Mouse (Mus musculus): ENCODE results near the gene Ifna5. TPM values are rescaled to one million over a fixed set of nuclear protein-coding genes. Genes with fewer than 3 reads are reported as not detected.
"Not testable (repeated sequence)": the region's sequence is repeated elsewhere in the genome, so short reads cannot be mapped to it uniquely, and the experiment has no call there.

Gene Ifna5
- polyA plus RNA-seq (2016; fragmentation: Nextera tagmentation; extraction: Ambion mirVana): not detected in 2 replicates

GRCm38 (mm10) chr4:88835225-88835624, at the start of gene Ifna5:
Gene Ifna5 (plus strand): TSS chr4:88835525.
- H3K4me1 ChIP-seq (replicated peaks); ATAC-seq (ENCODE audit: insufficient number of reproducible peaks, low FRiP score): not testable (repeated sequence)
- WGBS: 58% methylated on average over 1 of the region's 1 CpGs

GRCm38 (mm10) chr4:88788402-88788801, 46.9 kb upstream of the Ifna5 start, which contains the start of gene Gm13277:
Gene Gm13277 (plus strand): TSS chr4:88788632.
- not testable (repeated sequence) for H3K27ac ChIP-seq (ENCODE audit: poor library complexity, severe bottlenecking); H3K9ac ChIP-seq
- WGBS: 0% methylated on average over 4 of the region's 28 CpGs

More at GRCm38 (mm10) chr4:88835225-88835624, at the start of gene Ifna5:
- not testable (repeated sequence) for H3K4me3 ChIP-seq; H3K27me3 ChIP-seq (replicated peaks); H3K9ac ChIP-seq; H3K27ac ChIP-seq (ENCODE audit: poor library complexity, severe bottlenecking); H3K36me3 ChIP-seq; H3K9me3 ChIP-seq (replicated peaks); H3K4me2 ChIP-seq

GRCm38 (mm10) chr4:88791250-88791649, 44.1 kb upstream of the Ifna5 start, which contains the start of gene Gm13278:
Gene Gm13278 (plus strand): TSS chr4:88791550.
- no CpG with 5 or more reads among the region's 28 CpGs for WGBS
- ATAC-seq (ENCODE audit: insufficient number of reproducible peaks, low FRiP score); H3K27ac ChIP-seq (ENCODE audit: poor library complexity, severe bottlenecking): not testable (repeated sequence)

More at GRCm38 (mm10) chr4:88788402-88788801, 46.9 kb upstream of the Ifna5 start, which contains the start of gene Gm13277:
- not testable (repeated sequence) for H3K27me3 ChIP-seq (replicated peaks); H3K36me3 ChIP-seq; H3K4me3 ChIP-seq; H3K4me1 ChIP-seq (replicated peaks); H3K9me3 ChIP-seq (replicated peaks); ATAC-seq (ENCODE audit: insufficient number of reproducible peaks, low FRiP score); H3K4me2 ChIP-seq

DNA sequence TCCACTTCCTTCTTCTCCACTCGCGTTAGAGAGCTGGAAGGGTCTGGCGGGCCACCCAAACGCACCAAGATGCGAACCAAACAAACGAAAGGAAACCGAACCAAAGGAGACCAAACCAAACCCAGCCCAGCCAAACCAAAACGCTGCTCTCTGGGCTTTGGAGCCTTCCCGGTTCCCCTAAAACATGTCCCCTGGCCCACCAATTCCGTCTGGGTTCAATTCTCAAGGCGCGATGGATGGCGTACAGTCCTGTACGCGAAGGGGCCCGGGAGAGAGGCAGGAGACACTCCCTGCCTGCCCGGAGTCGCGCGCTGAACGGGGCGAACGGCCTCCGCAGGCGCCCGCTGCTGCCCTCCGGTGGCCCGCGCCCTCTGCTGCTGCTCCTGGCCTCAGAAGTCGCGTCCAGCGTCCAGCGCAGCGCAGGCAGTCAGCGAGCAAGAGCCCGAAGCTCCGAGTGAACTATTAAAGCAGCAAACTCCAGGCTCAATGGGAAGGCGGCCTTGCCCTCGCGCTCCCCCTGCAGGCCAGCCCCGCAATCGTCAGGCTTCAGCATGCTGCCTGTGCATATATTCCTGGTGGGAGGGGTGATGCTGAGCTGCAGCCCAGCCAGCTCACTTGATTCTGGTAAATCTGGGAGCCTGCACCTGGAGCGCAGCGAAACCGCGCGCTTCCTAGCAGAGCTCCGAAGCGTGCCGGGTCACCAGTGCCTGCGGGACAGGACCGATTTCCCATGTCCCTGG, 41.2 kb upstream of the Ifna5 start, which contains the start of gene Gm13275:
TSS of gene Gm13275 (plus strand) at position 552 of the 740 bp plus-strand sequence.
- H3K27me3 ChIP-seq (replicated peaks); H3K9me3 ChIP-seq (replicated peaks); H3K36me3 ChIP-seq; H3K27ac ChIP-seq (ENCODE audit: poor library complexity, severe bottlenecking); ATAC-seq (ENCODE audit: insufficient number of reproducible peaks, low FRiP score); H3K4me2 ChIP-seq; H3K4me1 ChIP-seq (replicated peaks); H3K4me3 ChIP-seq; H3K9ac ChIP-seq: not testable (repeated sequence)
- 0% methylated on average over 13 of the region's 52 CpGs for WGBS

More at GRCm38 (mm10) chr4:88791250-88791649, 44.1 kb upstream of the Ifna5 start, which contains the start of gene Gm13278:
- H3K4me1 ChIP-seq (replicated peaks); H3K9ac ChIP-seq; H3K27me3 ChIP-seq (replicated peaks); H3K4me2 ChIP-seq; H3K36me3 ChIP-seq; H3K9me3 ChIP-seq (replicated peaks); H3K4me3 ChIP-seq: not testable (repeated sequence)

DNA sequence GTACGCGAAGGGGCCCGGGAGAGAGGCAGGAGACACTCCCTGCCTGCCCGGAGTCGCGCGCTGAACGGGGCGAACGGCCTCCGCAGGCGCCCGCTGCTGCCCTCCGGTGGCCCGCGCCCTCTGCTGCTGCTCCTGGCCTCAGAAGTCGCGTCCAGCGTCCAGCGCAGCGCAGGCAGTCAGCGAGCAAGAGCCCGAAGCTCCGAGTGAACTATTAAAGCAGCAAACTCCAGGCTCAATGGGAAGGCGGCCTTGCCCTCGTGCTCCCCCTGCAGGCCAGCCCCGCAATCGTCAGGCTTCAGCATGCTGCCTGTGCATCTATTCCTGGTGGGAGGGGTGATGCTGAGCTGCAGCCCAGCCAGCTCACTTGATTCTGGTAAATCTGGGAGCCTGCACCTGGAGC, 38.2 kb upstream of the Ifna5 start, which contains the start of gene Gm13279:
TSS of gene Gm13279 (plus strand) at position 301 of the 400 bp plus-strand sequence.
- H3K27ac ChIP-seq (ENCODE audit: poor library complexity, severe bottlenecking); H3K9me3 ChIP-seq (replicated peaks); H3K4me2 ChIP-seq; H3K27me3 ChIP-seq (replicated peaks); ATAC-seq (ENCODE audit: insufficient number of reproducible peaks, low FRiP score); H3K4me1 ChIP-seq (replicated peaks); H3K9ac ChIP-seq; H3K4me3 ChIP-seq; H3K36me3 ChIP-seq: not testable (repeated sequence)
- no CpG with 5 or more reads among the region's 28 CpGs for WGBS

GRCm38 (mm10) chr4:88799365-88799764, 36.0 kb upstream of the Ifna5 start, which contains the start of gene Gm13285:
Gene Gm13285 (plus strand): TSS chr4:88799665.
- not testable (repeated sequence) for H3K36me3 ChIP-seq; H3K9me3 ChIP-seq (replicated peaks); H3K4me3 ChIP-seq; ATAC-seq (ENCODE audit: insufficient number of reproducible peaks, low FRiP score); H3K27ac ChIP-seq (ENCODE audit: poor library complexity, severe bottlenecking); H3K27me3 ChIP-seq (replicated peaks); H3K4me2 ChIP-seq; H3K4me1 ChIP-seq (replicated peaks); H3K9ac ChIP-seq
- WGBS: 9% methylated on average over 6 of the region's 7 CpGs

DNA sequence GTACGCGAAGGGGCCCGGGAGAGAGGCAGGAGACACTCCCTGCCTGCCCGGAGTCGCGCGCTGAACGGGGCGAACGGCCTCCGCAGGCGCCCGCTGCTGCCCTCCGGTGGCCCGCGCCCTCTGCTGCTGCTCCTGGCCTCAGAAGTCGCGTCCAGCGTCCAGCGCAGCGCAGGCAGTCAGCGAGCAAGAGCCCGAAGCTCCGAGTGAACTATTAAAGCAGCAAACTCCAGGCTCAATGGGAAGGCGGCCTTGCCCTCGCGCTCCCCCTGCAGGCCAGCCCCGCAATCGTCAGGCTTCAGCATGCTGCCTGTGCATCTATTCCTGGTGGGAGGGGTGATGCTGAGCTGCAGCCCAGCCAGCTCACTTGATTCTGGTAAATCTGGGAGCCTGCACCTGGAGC, 32.4 kb upstream of the Ifna5 start, which contains the start of gene Gm13287:
TSS of gene Gm13287 (plus strand) at position 301 of the 400 bp plus-strand sequence.
- H3K9me3 ChIP-seq (replicated peaks); H3K9ac ChIP-seq; H3K27ac ChIP-seq (ENCODE audit: poor library complexity, severe bottlenecking); ATAC-seq (ENCODE audit: insufficient number of reproducible peaks, low FRiP score); H3K36me3 ChIP-seq; H3K4me3 ChIP-seq; H3K27me3 ChIP-seq (replicated peaks); H3K4me1 ChIP-seq (replicated peaks): not testable (repeated sequence)
- no CpG with 5 or more reads among the region's 29 CpGs for WGBS
- peak within 1 kb of the TSS; percentile 49 for H3K4me2 ChIP-seq

DNA sequence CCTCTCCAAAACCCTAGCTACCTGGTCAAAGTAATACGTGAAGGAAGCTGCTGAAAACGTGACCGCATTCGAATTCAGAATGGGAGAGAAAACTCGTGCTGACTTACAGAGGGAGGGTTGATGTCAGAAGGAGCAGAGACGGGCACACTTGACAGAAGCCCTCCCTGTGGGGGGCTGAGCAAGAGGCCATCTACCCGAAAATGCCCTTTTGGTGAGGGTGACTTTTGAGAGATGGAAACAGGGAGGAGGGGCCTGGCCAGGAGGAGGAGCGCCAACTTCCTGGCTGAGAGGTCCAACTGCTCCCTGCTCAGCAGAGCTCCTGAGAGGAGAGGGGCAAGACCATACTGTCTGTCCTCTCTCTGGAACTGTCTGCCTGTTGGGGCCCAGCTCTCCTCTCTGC, 30.1 kb upstream of the Ifna5 start, which contains the start of gene Gm13288:
TSS of gene Gm13288 (plus strand) at position 301 of the 400 bp plus-strand sequence.
- H3K27ac ChIP-seq (ENCODE audit: poor library complexity, severe bottlenecking); H3K9ac ChIP-seq; H3K36me3 ChIP-seq; H3K27me3 ChIP-seq (replicated peaks); ATAC-seq (ENCODE audit: insufficient number of reproducible peaks, low FRiP score); H3K9me3 ChIP-seq (replicated peaks); H3K4me1 ChIP-seq (replicated peaks); H3K4me3 ChIP-seq: not testable (repeated sequence)
- H3K4me2 ChIP-seq: peak within 1 kb of the TSS; percentile 44
- WGBS: no CpG with 5 or more reads among the region's 8 CpGs

DNA sequence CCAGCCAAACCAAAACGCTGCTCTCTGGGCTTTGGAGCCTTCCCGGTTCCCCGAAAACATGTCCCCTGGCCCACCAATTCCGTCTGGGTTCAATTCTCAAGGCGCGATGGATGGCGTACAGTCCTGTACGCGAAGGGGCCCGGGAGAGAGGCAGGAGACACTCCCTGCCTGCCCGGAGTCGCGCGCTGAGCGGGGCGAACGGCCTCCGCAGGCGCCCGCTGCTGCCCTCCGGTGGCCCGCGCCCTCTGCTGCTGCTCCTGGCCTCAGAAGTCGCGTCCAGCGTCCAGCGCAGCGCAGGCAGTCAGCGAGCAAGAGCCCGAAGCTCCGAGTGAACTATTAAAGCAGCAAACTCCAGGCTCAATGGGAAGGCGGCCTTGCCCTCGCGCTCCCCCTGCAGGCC, 29.6 kb upstream of the Ifna5 start:
- not testable (repeated sequence) for ATAC-seq (ENCODE audit: insufficient number of reproducible peaks, low FRiP score); H3K27me3 ChIP-seq (replicated peaks); H3K9me3 ChIP-seq (replicated peaks); H3K4me3 ChIP-seq; H3K27ac ChIP-seq (ENCODE audit: poor library complexity, severe bottlenecking); H3K9ac ChIP-seq; H3K36me3 ChIP-seq; H3K4me1 ChIP-seq (replicated peaks)
- 0% methylated on average over 8 of the region's 34 CpGs for WGBS
- H3K4me2 ChIP-seq: peak overlapping the region; percentile 44

GRCm38 (mm10) chr4:88815928-88816327, 19.4 kb upstream of the Ifna5 start, which contains the start of gene Ifna7:
Gene Ifna7 (plus strand): TSS chr4:88816228.
- Histone ChIP-seq H3K27me3 (replicated peaks) (0 out of 2 replicates have a peak, but pooled peaks cover 8% of the 10 kb centered on the region), H3K9ac (no peak within 1 kb of the TSS), H3K36me3 (no peaks in the 10 kb centered on the region), H3K27ac (ENCODE audit: poor library complexity, severe bottlenecking) (no peak within 1 kb of the TSS), H3K4me1 (replicated peaks) (no peaks in the 10 kb centered on the region), H3K9me3 (replicated peaks) (no peaks in the 10 kb centered on the region), H3K4me2 (no peak within 1 kb of the TSS), H3K4me3 (no peak within 1 kb of the TSS)
- WGBS: 58% methylated on average over 3 of the region's 3 CpGs
- no peak for ATAC-seq (ENCODE audit: insufficient number of reproducible peaks, low FRiP score)

DNA sequence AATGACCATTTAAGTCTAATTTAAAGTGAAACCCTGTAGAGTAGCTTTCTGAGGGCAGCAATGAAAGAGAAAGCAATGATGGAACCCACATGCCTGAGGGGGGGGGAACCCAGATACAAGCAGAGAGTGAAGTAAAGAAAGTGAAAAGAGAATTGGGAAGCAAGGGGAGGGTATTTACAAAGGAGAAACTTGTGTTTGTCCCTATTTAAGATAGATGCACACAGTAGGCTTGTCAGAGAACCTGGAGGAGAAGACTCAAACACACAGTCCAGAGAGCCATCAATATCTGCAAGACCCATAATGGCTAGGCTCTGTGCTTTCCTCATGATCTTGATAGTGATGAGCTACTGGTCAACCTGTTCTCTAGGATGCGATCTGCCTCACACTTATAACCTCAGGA, 15.7 kb upstream of the Ifna5 start, which contains the start of gene Ifna11:
TSS of gene Ifna11 (plus strand) at position 301 of the 400 bp plus-strand sequence.
- Histone ChIP-seq H3K9ac (no peak within 1 kb of the TSS), H3K4me2 (no peak within 1 kb of the TSS), H3K9me3 (replicated peaks) (no peaks in the 10 kb centered on the region), H3K4me1 (replicated peaks) (no peaks in the 10 kb centered on the region), H3K4me3 (no peak within 1 kb of the TSS), H3K36me3 (no peaks in the 10 kb centered on the region), H3K27me3 (replicated peaks) (0 out of 2 replicates have a peak, but pooled peaks cover 6% of the 10 kb centered on the region), H3K27ac (ENCODE audit: poor library complexity, severe bottlenecking) (no peak within 1 kb of the TSS)
- whole genome bisulfite sequencing: 82% methylated on average over 1 of the region's 1 CpGs
- ATAC-seq (ENCODE audit: insufficient number of reproducible peaks, low FRiP score): no peak
